Mouse (Mus musculus) right cerebral cortex, adult 2 months (tissue): ENCODE measurements at regions not wholly inside any gene's neighbourhood (a gene's known extent, or its start where the extent isn't known, plus 50 kb on each side); places are given as distances from the start of the nearest gene placed in this dataset.

Experiments used
- DNase-seq, 2 experiments: peaks; one replicate each; pipeline ENCODE4 v3.0.0; 2021 to 2022; ENCODE audit warnings: low spot score in 2 of 2

GRCm38 (mm10) chr8:109012655-109013054, 481.2 kb upstream of the Pmfbp1 start:
- DNase-seq: no peak

DNA sequence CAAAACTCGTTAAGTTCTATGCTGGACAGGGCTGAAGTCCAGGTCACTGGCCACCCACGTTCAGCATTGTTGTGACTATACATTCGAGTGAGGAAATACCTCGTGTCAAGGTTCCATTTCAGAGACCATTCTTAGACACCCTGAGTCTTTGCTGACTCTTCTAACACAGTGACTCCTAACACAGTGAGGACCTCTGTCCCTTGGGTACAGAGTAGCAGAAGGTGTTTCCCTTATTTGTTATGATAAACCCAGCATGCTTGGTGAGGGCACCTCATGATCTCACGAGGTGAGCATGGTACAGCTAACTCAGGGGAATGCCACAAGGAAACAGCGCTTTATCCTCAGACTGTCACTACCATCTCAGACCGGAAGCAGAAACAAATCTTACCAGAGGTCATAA, 480.2 kb upstream of the Pmfbp1 start:
- DNase-seq: no peak

GRCm38 (mm10) chr8:109014746-109015145, 479.1 kb upstream of the Pmfbp1 start:
- no peak for DNase-seq

DNA sequence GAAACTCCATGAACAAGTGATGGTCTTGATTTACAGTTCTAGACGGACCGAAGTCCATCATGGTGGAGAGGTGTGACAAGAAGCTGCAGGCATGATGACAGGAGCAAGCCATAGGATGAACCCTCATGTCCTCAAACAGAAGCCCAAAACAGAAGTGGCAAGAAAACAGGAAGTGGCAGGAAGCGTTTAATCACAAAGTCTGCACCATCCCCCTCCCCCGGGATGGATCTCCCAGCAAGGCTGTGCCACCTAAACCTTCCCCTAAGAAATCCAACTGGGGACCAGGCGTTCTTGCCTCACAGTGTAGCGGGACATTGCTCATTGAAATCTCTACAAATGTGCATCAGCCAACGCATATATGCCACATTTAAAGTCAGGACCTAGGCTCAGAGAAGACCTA, 474.3 kb upstream of the Pmfbp1 start:
- no peak for DNase-seq

- no peak for DNase-seq
Observed at GRCm38 (mm10) chr8:109020102-109020501, 473.7 kb upstream of the Pmfbp1 start.

- DNase-seq: no peak
Observed at GRCm38 (mm10) chr8:109027923-109028322, 465.9 kb upstream of the Pmfbp1 start.

DNA sequence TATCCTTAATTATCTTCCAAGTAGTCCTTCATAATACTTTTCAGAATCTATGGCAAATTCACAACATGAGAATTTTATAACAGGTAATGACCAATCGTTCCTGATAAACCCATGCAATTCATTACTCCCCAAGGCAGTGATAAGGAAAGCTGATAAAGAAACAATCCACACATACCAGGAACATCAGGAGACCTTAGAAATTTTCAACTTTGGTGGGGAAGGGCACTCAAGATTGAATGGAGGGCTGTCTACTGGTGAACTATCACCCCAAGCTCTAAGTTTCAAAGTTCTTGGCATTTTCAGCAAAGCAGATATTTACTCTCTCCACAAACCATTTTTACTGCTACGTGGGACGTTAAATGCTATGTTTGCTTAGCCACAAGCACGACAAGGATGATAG, 440.2 kb upstream of the Pmfbp1 start:
- DNase-seq: no peak

GRCm38 (mm10) chr8:109059152-109059551, 434.7 kb upstream of the Pmfbp1 start:
- no peak for DNase-seq

DNA sequence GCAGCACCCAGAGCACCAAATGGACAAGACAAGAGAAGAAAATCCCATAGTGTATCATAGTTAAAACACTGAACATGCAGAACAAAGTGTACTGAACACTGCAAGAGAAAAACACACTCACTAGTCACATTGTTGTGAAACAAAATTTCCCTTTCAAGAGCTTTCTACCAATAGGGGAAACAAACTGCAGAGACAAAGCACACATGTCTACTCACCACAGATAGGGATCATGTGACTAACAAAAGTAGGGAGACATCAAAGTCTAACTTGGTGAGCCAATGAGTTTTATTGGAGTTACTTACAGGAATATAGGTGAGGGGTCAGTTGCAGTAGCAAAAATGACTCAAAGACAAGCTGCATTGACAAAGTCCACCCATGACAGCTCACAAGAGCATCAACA, 431.5 kb upstream of the Pmfbp1 start:
- DNase-seq: no peak

DNA sequence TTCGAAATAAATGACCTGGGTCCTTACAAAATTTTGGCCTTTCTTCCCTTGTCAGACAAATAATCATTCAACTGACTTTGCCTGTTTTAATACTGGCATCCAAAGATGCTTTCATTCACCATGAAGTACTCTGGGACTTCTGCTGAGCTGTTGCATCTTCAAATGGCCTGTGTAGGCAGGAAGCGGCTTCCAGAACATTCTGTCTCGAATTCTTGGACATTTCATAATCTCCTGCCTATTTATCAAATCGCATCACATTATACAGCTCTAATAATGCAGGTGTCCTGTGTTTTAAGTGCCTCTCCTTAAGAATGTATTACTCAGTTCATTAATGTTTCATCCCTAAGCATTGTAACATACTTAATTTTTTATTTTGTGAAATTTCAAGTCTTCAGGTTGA, 420.1 kb upstream of the Pmfbp1 start:
- DNase-seq: no peak

DNA sequence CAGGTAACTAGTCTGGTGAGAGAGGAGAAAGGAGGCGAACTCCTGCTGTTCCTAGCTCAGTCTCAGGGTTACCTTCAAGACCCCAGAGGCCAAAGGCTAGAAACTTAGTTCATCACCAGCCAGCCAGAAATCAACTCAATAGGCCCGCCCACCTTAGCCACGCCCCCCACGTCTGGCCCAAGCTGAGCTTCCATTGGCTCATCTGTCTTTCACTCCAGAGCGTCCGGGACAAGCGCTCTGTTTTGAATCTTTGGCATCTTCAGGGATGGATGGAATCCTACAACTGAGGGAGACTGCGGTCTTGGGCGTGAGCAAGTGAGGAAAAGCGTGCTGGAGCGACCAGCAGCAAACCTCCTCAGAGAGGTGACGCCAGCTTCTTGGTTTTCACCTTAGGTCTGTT, 418.8 kb upstream of the Pmfbp1 start:
- DNase-seq: no peak

GRCm38 (mm10) chr8:109079223-109079622, 414.6 kb upstream of the Pmfbp1 start:
- DNase-seq: no peak

DNA sequence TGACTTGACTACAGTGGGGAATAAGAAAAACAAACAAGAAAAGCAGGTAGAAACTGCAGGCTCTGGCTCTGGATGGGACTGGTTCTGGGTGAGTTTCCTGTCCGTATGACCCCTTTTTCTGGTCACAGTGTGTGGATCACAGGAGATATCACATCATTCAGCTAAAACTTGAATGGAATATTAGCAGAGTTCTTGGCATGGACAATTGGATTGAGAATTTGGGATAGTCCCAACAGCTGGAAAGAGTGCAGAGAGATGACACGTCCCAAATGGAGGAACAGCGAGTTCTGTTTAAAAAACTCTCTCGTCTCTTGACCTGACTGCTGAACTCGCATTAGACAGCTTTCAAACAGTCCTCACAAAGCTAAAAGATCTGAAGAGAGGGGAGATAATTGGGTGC, 412.5 kb upstream of the Pmfbp1 start:
- DNase-seq: no peak

GRCm38 (mm10) chr8:109085134-109085533, 408.7 kb upstream of the Pmfbp1 start:
- DNase-seq: no peak

DNA sequence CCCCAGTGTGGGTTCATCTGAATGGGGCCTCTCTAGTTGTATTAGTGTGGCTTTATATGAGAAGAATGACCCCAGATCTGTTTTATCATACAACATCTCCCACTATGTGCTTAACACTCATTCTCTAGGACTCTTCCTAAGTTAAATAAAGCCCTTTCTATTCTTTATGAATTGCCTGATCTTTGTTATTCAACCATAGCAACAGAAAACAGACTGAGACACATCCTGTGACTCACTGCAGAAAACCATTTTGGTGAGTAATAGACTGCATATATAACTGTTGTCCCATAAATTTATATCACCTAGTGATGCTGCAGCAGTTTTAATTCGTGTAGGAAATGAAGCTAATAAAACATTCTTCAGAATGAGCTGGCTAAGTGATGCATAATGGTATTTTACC, 406.0 kb upstream of the Pmfbp1 start:
- no peak for DNase-seq

DNA sequence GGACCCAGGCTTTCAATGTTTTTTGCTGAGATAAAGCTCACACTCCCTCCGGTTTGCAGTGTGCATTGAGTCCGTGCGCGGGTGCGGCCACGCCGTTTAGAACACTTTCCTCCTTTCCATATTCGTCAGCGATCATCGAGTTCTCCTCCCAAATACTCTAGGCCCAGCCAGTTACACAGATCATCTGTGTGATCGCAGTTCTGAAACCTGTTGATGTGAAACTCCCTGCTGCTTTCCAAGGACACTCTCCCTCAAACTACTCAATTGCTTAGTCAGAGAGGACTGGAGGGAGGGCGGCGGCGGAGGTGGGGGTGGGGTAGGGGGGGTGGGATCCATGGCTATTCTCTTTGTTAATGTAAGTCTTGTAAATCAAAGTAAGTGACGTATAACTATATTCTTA, 394.2 kb upstream of the Pmfbp1 start:
- no peak for DNase-seq

DNA sequence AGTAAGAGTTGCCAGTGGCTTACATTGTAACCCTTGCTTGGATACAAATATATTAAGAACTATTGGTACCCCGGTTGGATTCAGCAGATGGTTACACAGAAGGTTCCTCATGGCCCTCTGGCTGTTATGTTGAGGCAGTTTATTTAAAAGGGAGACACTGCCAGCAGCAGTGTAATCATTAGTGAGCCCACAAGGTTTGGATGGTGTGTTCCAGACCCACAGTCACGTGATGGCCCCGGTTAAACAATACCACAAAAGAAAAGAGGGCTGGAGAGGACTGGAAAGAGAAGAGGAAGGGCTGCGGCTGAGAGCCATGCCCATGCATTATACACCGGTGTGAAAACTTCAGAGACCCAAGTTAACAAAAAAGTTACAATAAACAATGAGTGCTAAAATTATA, 392.4 kb upstream of the Pmfbp1 start:
- no peak for DNase-seq

DNA sequence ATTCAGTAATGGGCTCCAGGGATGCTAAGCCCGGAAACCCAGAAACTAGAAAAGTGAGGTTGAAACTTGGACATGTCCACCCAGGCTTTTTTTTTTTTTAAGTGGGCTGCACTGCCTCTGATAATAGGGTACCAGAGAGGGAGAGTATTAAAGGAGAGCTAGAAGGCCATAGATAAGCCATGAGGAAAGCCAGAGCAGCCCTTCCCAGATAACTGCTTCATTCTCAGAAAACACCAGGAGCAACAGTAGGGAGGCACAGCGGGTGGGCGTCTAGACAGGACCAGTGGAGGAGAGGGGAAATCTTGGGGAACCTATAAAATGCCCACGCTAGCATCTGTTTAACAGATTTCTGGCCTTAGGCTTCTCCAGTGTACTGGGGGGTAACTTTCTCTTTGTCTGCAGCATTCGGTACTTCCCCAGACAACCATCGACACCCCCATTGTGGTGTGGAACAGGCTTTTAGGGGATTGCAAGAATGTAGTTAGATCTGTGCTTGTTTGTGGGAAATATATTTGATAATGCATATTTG, 389.0 kb upstream of the Pmfbp1 start:
- DNase-seq: no peak

DNA sequence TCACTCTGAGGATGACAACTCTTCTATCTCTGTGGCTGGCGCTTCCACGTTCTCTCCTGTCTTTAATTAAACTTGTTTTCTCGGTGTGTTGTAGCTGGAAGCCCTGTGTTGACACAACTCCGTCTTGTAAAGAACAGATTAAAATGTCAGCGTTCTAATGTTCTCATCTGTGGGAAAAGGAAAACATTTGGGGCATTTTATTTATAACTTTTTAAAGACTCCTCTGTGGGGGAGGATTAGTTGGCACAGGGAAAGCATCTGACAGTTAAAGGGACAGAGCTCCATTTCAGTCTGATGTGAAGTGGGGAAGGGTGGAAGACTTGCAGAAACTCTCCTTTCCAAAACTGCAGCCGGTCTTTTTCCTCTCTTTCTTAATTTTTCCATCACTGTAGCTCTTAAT, 388.1 kb upstream of the Pmfbp1 start:
- DNase-seq: peak; percentile 5 to 10

DNA sequence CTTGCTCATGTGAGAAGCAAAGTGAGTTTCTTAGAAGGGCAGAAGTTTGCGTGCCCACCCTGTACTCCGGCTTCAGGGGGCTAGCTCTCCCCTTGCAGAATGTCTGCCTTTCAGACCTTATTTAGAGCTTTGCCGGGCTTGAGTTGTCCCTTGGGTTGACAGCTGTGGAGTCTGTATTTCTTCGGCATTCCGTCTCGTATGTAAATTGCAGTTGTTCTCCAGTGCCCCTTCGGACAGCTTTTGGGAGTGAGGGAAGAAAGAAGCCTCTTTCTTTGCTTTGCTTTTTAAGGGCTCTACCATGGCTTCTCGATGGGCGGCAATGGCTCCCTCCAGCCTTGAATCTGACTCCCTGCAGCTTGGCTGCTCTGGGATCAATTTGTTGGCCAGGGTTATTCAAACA, 386.9 kb upstream of the Pmfbp1 start:
- DNase-seq: no peak

DNA sequence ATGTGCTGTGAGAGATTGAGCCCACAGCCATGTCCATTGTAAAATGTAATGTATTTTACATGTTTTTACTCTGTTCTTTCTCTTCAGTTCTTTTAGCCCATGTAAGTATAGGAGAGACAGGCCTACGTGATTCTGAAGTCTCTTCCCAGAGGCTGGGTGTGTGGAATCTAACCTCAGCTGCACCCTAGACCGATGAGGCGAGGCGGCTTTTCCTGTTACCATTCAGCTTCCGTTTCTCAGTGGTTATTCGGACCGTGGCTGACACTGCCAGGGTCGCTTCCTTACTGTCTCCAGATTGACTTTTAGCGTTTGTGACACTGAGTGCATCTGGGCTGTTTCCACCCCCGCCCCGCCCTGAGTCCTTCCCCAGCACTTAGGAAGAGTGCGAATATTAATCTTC, 386.1 kb upstream of the Pmfbp1 start:
- DNase-seq: no peak

- DNase-seq: no peak
Observed at GRCm38 (mm10) chr8:109109390-109109789, 384.4 kb upstream of the Pmfbp1 start.

DNA sequence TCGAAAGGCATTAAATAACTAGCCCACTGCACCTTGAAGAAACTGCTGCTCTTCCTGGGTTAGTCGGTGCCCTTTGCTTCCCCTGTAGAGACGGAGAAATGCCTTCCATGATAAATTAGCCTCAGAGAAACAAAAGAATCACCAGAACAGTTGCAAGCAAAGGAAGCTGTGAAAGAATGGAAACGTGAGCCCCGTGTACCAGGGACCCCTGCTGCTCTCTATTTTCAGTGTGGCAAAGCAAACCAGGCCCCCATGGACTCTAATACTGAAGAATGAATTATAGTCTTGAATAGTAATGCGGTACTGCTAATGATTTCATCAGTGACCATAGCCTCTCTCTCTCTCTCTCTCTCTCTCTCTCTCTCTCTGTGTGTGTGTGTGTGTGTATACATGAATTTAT, 372.1 kb upstream of the Pmfbp1 start:
- DNase-seq: no peak

DNA sequence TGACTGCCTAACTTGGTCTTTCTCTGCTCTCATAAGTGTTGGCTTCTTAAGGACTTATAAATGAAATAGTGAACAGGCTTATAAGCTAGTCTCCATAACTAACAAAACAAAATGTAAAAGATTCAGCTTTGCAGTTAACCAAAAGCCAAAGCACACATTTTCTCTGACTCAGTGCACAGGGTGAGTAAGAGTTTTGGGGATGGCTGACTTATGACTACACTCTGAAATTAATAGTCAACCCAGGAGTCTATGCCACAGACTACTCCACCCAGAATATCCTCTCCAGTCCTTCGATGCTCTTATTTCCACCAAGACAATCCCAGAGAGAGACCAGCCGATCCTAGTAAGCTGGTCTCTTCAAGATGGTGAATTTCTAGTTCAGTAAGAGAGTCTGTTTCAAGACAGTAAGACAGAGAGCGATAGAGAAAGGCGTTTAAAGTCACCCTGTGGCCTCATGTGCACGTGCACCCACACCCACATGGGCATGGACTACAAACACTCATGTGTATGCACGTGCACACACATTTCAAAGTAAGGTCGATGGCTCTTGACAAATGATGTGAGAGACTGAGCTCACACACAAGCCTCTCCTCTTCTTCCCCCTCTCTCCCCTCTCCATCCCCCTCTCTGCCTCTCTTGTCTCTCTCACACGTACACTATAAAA, 351.2 kb upstream of the Pmfbp1 start:
- DNase-seq: no peak
